Mouse (Mus musculus) CD4-positive naive resting alpha-beta T cell, adult 57 days (primary cell): ENCODE data around the gene Tmem125. TPM values are rescaled to one million over a fixed set of nuclear protein-coding genes. Genes with fewer than 3 reads are reported as not detected.

ENCODE experiments used
- total RNA-seq: library from RNA; stranded (reverse); gene quantifications from one replicate; pipeline ENCODE4 v1.2.4, GENCODE M21; 2023

Tmem125 gene
- not detected for total RNA-seq

GRCm38 (mm10) chr4:118543592-118544260 lies at the start of gene Tmem125:
Tmem125 (minus strand) TSS chr4:118544044.

GRCm38 (mm10) chr4:118526408-118527334 lies 17.2 kb downstream of the Tmem125 start, which contains the start of gene 2610528J11Rik:
2610528J11Rik (plus strand) TSS chr4:118526999.

Other genes with a start within 250 kb of the Tmem125 start
- gene Szt2, start 134.8 kb downstream of the Tmem125 start, total RNA-seq = 71.8 TPM
- gene Med8, start 134.7 kb downstream of the Tmem125 start, total RNA-seq = 73.3 TPM
- 40.2 TPM for gene Elovl1, start 116.0 kb downstream of the Tmem125 start, total RNA-seq
- gene Cdc20, start 106.7 kb downstream of the Tmem125 start, total RNA-seq = 2.9 TPM
- 0.33 TPM for gene Mpl, start 86.5 kb downstream of the Tmem125 start, total RNA-seq
- 0.68 TPM for gene Tie1, start 54.0 kb downstream of the Tmem125 start, total RNA-seq
- gene 2610528J11Rik, start 17.0 kb downstream of the Tmem125 start, total RNA-seq = not detected
- not detected for gene Cfap57, start 76.7 kb upstream of the Tmem125 start, total RNA-seq
- gene Ebna1bp2, start 76.8 kb upstream of the Tmem125 start, total RNA-seq = 66.0 TPM
- gene Olfr62, start 114.9 kb upstream of the Tmem125 start, total RNA-seq = not detected
- gene Olfr1342, start 148.7 kb upstream of the Tmem125 start, total RNA-seq = not detected
- gene Olfr1341, start 159.5 kb upstream of the Tmem125 start, total RNA-seq = not detected
- not detected for gene Olfr1340, start 176.1 kb upstream of the Tmem125 start, total RNA-seq
- gene Olfr1339, start 188.1 kb upstream of the Tmem125 start, total RNA-seq = not detected
- gene Olfr1338, start 214.7 kb upstream of the Tmem125 start, total RNA-seq = not detected
- not detected for gene Olfr1337, start 238.5 kb upstream of the Tmem125 start, total RNA-seq